Mouse (Mus musculus) hindbrain, embryonic 14.5 days (tissue): ENCODE measurements around the gene Atp1a1. TPM values are rescaled to one million over a fixed set of nuclear protein-coding genes. Genes with fewer than 3 reads are reported as not detected.

ENCODE experiments used
- ATAC-seq: fragments of 200-750 bp; cut with Nextera tagmentation; 2 replicates; pipeline ENCODE4 v1.8.0; 2017; ENCODE audit warnings: moderate number of reproducible peaks, mild to moderate bottlenecking, moderate TSS enrichment, moderate library complexity; ENCODE audit not compliant: low FRiP score
- DNase-seq: peaks from one replicate; pipeline ENCODE4 v3.0.0-alpha.2; 2015; ENCODE audit warnings: low spot score
- H3K27ac ChIP-seq: fragments of 300-500 bp; sonication (generic); 2 replicates; pipeline ENCODE4 v1.5.1; 2014; ENCODE audit warnings: mild to moderate bottlenecking, moderate library complexity
- H3K27me3 ChIP-seq: fragments of 300-500 bp; sonication (generic); 2 replicates; pipeline ENCODE4 v1.6.1; 2014; ENCODE audit warnings: mild to moderate bottlenecking, low read length, mixed read lengths; ENCODE audit not compliant: control insufficient read depth, insufficient read depth
- H3K36me3 ChIP-seq: fragments of 300-500 bp; sonication (generic); replicated peaks from 2 replicates; pipeline ENCODE4 v1.6.1; 2014; ENCODE audit not compliant: control insufficient read depth, insufficient read depth
- H3K4me1 ChIP-seq: fragments of 300-500 bp; sonication (generic); replicated peaks from 2 replicates; pipeline ENCODE4 v1.6.1; 2014; ENCODE audit warnings: antibody characterized with exemption, low read length, mixed read lengths; ENCODE audit not compliant: control insufficient read depth, insufficient read depth
- H3K4me2 ChIP-seq: fragments of 300-500 bp; sonication (generic); replicated peaks from 2 replicates; pipeline ENCODE4 v1.6.1; 2014; ENCODE audit warnings: mild to moderate bottlenecking, moderate library complexity
- H3K4me3 ChIP-seq: fragments of 300-500 bp; sonication (generic); replicated peaks from 2 replicates; pipeline ENCODE4 v1.5.1; 2014; ENCODE audit warnings: mild to moderate bottlenecking, low read length
- H3K9ac ChIP-seq: fragments of 300-500 bp; sonication (generic); 2 replicates; pipeline ENCODE4 v1.6.1; 2014
- H3K9me3 ChIP-seq: fragments of 300-500 bp; sonication (generic); 2 replicates; pipeline ENCODE4 v1.6.1; 2016; ENCODE audit warnings: low read length; ENCODE audit not compliant: control insufficient read depth
- WGBS: fragments of 180-500 bp; shearing (Covaris S2); extraction: QIAGEN DNeasy Blood & Tissue Kit; methylation state at CpG from one replicate; pipeline ENCODE4 v1.1.7; 2014; 5-methylcytosine and 5-hydroxymethylcytosine counted together
- polyA plus RNA-seq: library from polyadenylated mRNA; unstranded; fragments of >200 nt; fragmentation: Nextera tagmentation; extraction: Ambion mirVana; gene quantifications from 2 replicates; pipeline ENCODE4 v1.2.1, GENCODE M21; 2014

Gene Atp1a1
- polyA plus RNA-seq, 1 experiment from 2014 or later, result 105 TPM

DNA sequence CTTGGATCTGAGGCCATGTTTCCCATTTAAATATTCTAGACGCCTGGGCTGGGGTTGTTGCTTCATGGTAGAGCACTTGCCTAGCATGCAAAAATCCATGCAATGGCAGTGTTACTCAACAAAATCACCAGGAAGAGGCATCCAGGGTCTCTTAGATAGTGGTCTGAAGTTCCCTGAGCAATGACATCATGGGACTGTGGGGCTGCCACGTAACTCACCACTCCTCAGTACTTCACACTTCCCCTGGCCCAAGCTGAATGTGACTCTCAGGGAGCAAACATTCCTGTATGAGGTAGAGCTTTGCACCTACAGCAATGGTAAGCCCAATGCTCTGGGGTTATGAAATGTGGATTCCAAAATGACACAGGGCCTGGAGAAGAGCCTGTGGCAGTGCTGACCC lies 38.8 kb upstream of the Atp1a1 start:
- H3K4me3 ChIP-seq, result no peak overlapping the region
- H3K4me1 ChIP-seq, result no peaks in the 10 kb centered on the region
- no peak for ATAC-seq
- no peaks in the 10 kb centered on the region for H3K9me3 ChIP-seq
- 90% methylated on average over 2 of the region's 2 CpGs for WGBS
- H3K9ac ChIP-seq, result no peak overlapping the region
- no peak overlapping the region for H3K4me2 ChIP-seq
- H3K27me3 ChIP-seq, result no peaks in the 10 kb centered on the region
- no peaks in the 10 kb centered on the region for H3K36me3 ChIP-seq
- no peak overlapping the region for H3K27ac ChIP-seq
- DNase-seq, result no peak

DNA sequence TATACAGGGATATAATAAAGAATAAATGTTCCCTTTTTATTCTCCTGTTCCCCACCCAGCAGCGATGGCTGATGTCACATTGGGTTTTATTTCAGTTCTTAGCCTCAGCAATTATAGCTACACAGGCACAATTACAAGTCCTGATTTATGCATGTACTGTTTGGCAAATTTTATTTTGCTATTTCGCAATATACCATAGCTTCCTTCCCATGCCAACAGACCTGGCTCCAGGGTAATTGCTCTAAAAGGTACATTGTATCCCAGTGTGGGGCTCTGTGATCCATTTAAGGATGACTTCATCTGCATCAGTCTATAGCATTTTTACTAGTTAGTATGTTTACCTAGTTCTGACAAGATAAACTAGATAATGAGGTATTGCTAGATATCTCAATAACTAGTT lies 33.7 kb upstream of the Atp1a1 start:
- H3K4me1 ChIP-seq, result peaks cover 7% of the 10 kb centered on the region
- no peaks in the 10 kb centered on the region for H3K9me3 ChIP-seq
- H3K27ac ChIP-seq, result no peak overlapping the region
- H3K9ac ChIP-seq, result no peak overlapping the region
- no peak overlapping the region for H3K4me3 ChIP-seq
- H3K27me3 ChIP-seq, result no peaks in the 10 kb centered on the region
- no peaks in the 10 kb centered on the region for H3K36me3 ChIP-seq
- WGBS, result 80% methylated on average over 2 of the region's 2 CpGs
- ATAC-seq (no peak), DNase-seq (no peak)
- H3K4me2 ChIP-seq, result no peak overlapping the region

DNA sequence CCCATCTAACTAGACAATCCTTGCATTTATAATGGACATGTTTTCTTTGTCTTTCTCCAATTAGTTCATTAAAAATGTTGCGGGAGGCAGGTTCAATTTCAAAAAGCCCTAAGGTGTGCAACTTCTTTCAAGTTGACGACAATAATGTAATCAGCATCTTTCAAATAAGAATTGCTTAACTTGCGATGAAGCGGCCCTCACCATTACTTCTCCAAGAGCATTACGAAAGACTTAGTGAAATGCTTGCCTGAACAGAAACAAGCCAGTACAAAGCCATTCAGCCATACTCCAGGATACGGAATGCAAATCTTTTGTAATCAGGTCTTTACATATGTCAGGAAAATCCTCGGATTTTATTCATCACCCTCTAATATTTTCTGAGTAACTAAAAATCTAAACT lies 32.0 kb upstream of the Atp1a1 start:
- DNase-seq (no peak), ATAC-seq (no peak)
- H3K4me3 ChIP-seq, result no peak overlapping the region
- H3K9ac ChIP-seq, result no peak overlapping the region
- WGBS, result 83% methylated on average over 7 of the region's 7 CpGs
- no peaks in the 10 kb centered on the region for H3K9me3 ChIP-seq
- H3K27me3 ChIP-seq, result no peaks in the 10 kb centered on the region
- no peak overlapping the region for H3K4me2 ChIP-seq
- H3K36me3 ChIP-seq, result no peaks in the 10 kb centered on the region
- peaks cover 7% of the 10 kb centered on the region for H3K4me1 ChIP-seq
- H3K27ac ChIP-seq, result no peak overlapping the region

DNA sequence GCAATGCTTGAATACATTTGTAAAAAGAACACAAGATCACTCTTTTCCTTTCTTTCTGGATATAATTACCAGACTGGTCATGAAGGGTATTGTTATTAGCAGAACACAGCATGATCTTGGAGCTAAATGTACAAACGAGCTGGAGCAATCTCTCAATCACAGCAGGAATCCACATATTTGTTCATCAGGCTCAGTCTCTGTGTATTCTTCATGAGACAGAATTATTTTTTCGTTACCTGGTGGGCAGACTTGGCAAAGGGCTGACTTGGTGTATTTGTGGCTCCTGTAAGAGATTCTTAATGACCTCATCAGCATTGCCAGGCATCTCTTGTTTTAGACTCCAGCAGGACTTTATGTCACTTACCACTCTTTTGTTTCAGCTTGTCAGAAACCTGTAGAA lies 31.6 kb upstream of the Atp1a1 start:
- Histone ChIP-seq H3K9ac (no peak overlapping the region), H3K9me3 (no peaks in the 10 kb centered on the region), H3K4me3 (no peak overlapping the region), H3K36me3 (no peaks in the 10 kb centered on the region), H3K4me2 (no peak overlapping the region), H3K4me1 (peaks cover 7% of the 10 kb centered on the region), H3K27ac (0 out of 2 replicates have a peak overlapping the region, but pooled peaks have one; percentile 29), H3K27me3 (no peaks in the 10 kb centered on the region)
- no peak for ATAC-seq
- peak; percentile 47 for DNase-seq
- WGBS, result 50% methylated on average over 2 of the region's 2 CpGs

DNA sequence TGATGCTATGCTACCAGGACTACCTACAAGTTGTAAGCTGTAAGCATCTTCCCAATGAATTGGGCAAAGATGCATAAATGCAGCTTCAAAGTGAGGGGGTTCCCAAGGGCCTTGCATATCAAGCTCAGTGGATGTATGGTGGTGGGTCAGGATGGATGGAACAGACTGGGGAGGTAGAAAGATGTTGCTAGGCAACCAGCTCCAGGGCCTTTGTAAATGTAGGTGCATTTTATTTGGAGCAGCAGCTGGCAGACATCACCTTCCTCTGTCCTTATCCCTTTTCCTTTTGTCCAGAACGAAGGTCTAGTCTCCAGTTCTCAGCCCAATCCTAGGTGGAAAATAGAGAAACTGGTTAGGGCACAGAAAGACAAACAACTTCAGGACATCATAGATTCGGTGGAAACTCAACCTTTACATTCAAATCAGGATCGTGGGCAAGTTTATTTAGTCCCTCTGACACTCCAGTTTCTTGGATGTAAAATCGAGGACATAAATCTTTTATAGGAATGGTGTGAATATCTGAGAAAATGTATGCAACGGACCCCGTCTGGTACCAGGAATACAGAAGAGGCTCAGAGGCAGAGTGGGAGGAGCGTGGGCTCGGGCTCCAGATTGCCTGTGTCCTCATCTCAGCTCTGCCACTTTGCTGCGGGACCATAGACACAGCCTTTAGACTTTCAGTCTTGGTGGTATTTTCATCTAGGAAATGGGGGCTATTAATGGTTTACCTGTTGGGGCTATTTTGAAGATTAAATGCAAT lies 29.8 kb upstream of the Atp1a1 start:
- ATAC-seq (peak; percentile 37; the same call in 1 of the 2 replicates), DNase-seq (no peak)
- Histone ChIP-seq H3K4me3 (no peak overlapping the region), H3K9me3 (no peaks in the 10 kb centered on the region), H3K27me3 (no peaks in the 10 kb centered on the region), H3K27ac (peak overlapping the region; percentile 27; the same call in 1 of the 2 replicates), H3K36me3 (no peaks in the 10 kb centered on the region), H3K4me1 (peaks cover 7% of the 10 kb centered on the region), H3K9ac (no peak overlapping the region), H3K4me2 (no peak overlapping the region)
- 86% methylated on average over 9 of the region's 9 CpGs for WGBS

DNA sequence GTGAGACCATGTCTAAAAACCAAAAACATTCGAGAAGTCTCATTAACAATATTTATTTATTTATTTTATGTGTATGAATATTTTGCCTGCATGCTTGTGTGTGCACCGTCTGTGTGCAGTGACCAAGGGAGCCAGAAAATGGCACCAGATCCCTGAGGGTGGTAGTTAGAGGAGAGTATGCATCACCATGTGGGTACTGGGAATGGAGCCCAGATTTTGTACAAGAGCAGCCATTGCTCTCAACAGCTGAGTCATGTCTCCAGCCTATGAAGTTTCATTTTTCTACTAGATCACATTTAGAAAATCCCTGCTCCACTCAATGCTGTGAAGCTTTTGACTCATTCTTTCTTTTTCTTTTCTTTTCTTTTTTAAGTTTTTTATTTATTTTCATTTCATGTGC lies 23.8 kb upstream of the Atp1a1 start:
- Histone ChIP-seq H3K27ac (no peak overlapping the region), H3K9me3 (no peaks in the 10 kb centered on the region), H3K27me3 (no peaks in the 10 kb centered on the region), H3K9ac (no peak overlapping the region), H3K36me3 (no peaks in the 10 kb centered on the region), H3K4me2 (no peak overlapping the region), H3K4me1 (no peaks in the 10 kb centered on the region), H3K4me3 (no peak overlapping the region)
- no peak for DNase-seq
- ATAC-seq, result no peak
- WGBS, result 85% methylated on average over 2 of the region's 2 CpGs

DNA sequence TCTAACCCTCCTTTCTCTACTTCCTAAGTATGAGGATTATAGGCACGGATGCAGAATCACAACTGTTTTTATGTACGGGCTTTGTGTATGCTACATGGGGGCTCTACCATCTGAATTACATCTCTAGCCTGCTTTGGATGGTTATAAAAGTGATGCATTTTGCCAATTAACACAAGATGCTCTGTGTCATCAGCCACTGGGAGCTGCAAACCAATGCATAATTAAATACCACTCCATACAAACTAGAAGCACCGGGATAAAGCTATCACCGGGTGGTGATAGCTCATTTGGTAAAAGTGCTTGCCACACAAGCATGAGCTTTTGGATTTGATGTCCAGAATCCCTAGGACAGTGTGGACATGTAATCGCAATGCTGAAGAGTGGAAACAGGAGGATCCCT lies 19.8 kb upstream of the Atp1a1 start:
- Histone ChIP-seq H3K9me3 (no peaks in the 10 kb centered on the region), H3K27me3 (no peaks in the 10 kb centered on the region), H3K4me2 (no peak overlapping the region), H3K4me1 (no peaks in the 10 kb centered on the region), H3K36me3 (no peaks in the 10 kb centered on the region), H3K9ac (no peak overlapping the region), H3K27ac (no peak overlapping the region), H3K4me3 (no peak overlapping the region)
- ATAC-seq (no peak), DNase-seq (no peak)
- 76% methylated on average over 5 of the region's 5 CpGs for WGBS

DNA sequence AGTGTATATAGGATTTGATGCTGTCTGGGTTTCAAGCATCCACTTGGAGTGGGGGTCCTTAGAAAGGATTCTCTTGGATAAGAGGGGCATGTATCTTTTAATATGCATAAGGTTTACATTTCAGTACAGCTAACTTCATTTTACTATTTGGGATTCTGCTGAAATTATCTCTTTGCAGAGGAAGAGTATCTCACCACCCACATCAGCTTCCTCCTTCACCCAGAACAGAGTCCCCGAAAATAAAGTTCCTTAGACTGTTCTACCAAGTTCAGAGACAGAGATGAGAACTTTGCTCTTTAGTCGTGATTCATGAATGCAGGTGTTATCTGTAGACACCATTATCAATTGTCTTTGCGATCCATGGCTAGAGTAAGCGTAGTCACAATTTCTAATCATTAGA lies 14.5 kb upstream of the Atp1a1 start:
- Histone ChIP-seq H3K36me3 (no peaks in the 10 kb centered on the region), H3K27me3 (no peaks in the 10 kb centered on the region), H3K4me3 (no peak overlapping the region), H3K4me1 (no peaks in the 10 kb centered on the region), H3K27ac (no peak overlapping the region), H3K9ac (no peak overlapping the region), H3K9me3 (no peaks in the 10 kb centered on the region), H3K4me2 (no peak overlapping the region)
- no peak for ATAC-seq
- WGBS, result 96% methylated on average over 4 of the region's 4 CpGs
- DNase-seq, result no peak

DNA sequence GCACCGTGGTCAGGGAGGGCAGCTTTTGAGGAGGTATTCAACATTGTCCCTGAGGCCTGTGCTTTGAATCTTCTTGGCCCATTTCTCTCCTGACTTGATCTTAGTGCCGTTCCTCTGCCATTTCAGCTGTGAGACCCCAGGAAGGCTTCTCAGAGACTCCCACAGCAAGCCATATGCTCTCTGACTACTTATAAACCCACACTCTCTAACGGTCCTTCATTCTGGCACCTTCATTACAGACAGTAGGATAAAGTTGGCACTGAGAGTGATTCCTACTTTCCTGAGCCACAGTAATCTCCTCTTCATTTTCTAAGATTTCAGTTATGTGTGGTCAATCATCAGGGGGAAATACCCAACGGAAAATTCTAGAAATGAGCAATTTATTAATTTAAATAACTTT lies 14.0 kb upstream of the Atp1a1 start:
- no peak overlapping the region for H3K9ac ChIP-seq
- DNase-seq, result no peak
- no peak overlapping the region for H3K27ac ChIP-seq
- no peak overlapping the region for H3K4me3 ChIP-seq
- WGBS, result 83% methylated on average over 4 of the region's 4 CpGs
- H3K9me3 ChIP-seq, result no peaks in the 10 kb centered on the region
- H3K27me3 ChIP-seq, result no peaks in the 10 kb centered on the region
- no peaks in the 10 kb centered on the region for H3K36me3 ChIP-seq
- H3K4me2 ChIP-seq, result no peak overlapping the region
- no peaks in the 10 kb centered on the region for H3K4me1 ChIP-seq
- ATAC-seq, result no peak

DNA sequence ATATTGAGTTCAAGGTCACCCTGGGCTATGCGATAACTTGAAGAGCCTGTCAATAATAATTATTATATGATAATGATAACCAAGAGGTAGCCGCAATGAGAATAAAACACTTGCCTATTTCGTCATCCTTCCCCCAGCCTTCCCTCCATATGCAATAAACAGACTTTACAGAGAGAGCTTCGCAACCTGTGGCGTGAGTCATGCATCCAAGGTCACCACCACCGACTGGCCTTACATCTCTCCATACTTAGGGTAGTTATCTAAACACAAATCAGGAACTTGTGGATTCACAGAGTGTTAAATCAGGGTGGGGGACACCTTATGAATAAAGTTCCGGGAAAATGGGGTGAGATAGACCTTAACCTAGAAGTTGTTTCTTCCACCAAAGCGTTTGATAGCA lies 13.0 kb upstream of the Atp1a1 start:
- Histone ChIP-seq H3K27ac (no peak overlapping the region), H3K4me1 (no peaks in the 10 kb centered on the region; the same call in 1 of the 2 replicates), H3K9me3 (no peaks in the 10 kb centered on the region), H3K9ac (no peak overlapping the region), H3K4me3 (no peak overlapping the region), H3K27me3 (no peaks in the 10 kb centered on the region), H3K4me2 (no peak overlapping the region), H3K36me3 (no peaks in the 10 kb centered on the region)
- no peak for ATAC-seq
- WGBS, result 87% methylated on average over 8 of the region's 8 CpGs
- no peak for DNase-seq
